Mouse (Mus musculus) intestine, embryonic 15.5 days (tissue): ENCODE results near the gene Pnp2. TPM values are rescaled to one million over a fixed set of nuclear protein-coding genes. Genes with fewer than 3 reads are reported as not detected.

Experiments used
- ATAC-seq: fragments of 200-750 bp; cut with Nextera tagmentation; 2 replicates; pipeline ENCODE4 v1.8.0; 2017; ENCODE audit warnings: moderate TSS enrichment, moderate library complexity
- H3K27ac ChIP-seq: fragments of 300-500 bp; sonication (generic); 2 replicates; pipeline ENCODE4 v1.5.1; 2015; ENCODE audit warnings: mild to moderate bottlenecking, inconsistent platforms
- H3K27me3 ChIP-seq: fragments of 300-500 bp; sonication (generic); replicated peaks from 2 replicates; pipeline ENCODE4 v1.6.1; 2015; ENCODE audit warnings: inconsistent platforms
- H3K36me3 ChIP-seq: fragments of 300-500 bp; sonication (generic); 2 replicates; pipeline ENCODE4 v1.6.1; 2015; ENCODE audit warnings: inconsistent platforms
- H3K4me1 ChIP-seq: fragments of 300-500 bp; sonication (generic); replicated peaks from 2 replicates; pipeline ENCODE4 v1.6.1; 2015; ENCODE audit warnings: inconsistent platforms
- H3K4me2 ChIP-seq: fragments of 300-500 bp; sonication (generic); replicated peaks from 2 replicates; pipeline ENCODE4 v1.6.1; 2015; ENCODE audit warnings: mild to moderate bottlenecking, inconsistent platforms
- H3K4me3 ChIP-seq: fragments of 300-500 bp; sonication (generic); replicated peaks from 2 replicates; pipeline ENCODE4 v1.5.1; 2015; ENCODE audit warnings: inconsistent platforms
- H3K9ac ChIP-seq: fragments of 300-500 bp; sonication (generic); 2 replicates; pipeline ENCODE4 v1.6.1; 2015; ENCODE audit warnings: inconsistent platforms
- H3K9me3 ChIP-seq: fragments of 300-500 bp; sonication (generic); 2 replicates; pipeline ENCODE4 v1.6.1; 2016; ENCODE audit warnings: inconsistent platforms
- WGBS: fragments of 180-500 bp; shearing (Covaris S2); methylation state at CpG from one replicate; pipeline ENCODE4 v1.1.7; 2015; 5-methylcytosine and 5-hydroxymethylcytosine counted together
- polyA plus RNA-seq: library from polyadenylated mRNA; unstranded; fragments of >200 nt; fragmentation: Nextera tagmentation; extraction: Ambion mirVana; gene quantifications from 2 replicates; pipeline ENCODE4 v1.2.1, GENCODE M21; 2015

The Pnp2 gene
- polyA plus RNA-seq, 1 experiment from 2014 or later: 2.6 TPM

DNA sequence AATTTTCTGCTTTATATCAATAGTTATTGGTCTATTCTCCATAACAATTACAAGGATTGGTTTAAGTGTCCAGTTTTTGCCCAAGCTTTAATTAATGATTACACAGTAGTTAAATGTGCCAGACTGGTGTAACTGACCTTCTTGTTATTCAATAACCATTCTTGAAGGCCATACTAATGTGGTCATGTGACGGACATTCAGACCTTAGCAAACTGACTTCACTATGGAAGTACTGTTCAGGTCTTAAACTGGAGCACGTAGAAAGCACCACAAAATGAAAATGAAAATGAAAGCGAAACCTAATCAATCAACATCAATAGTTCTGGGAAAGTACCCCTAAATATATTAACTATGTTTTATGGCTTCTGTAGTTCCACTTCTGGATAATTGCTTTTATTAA, 35.2 kb downstream of the Pnp2 start:
- Histone ChIP-seq H3K27ac (no peak overlapping the region), H3K9me3 (no peaks in the 10 kb centered on the region), H3K9ac (no peak overlapping the region), H3K36me3 (no peaks in the 10 kb centered on the region), H3K4me1 (no peaks in the 10 kb centered on the region), H3K4me2 (no peak overlapping the region), H3K4me3 (no peak overlapping the region), H3K27me3 (no peaks in the 10 kb centered on the region)
- WGBS: 66% methylated on average over 3 of the region's 3 CpGs
- ATAC-seq: peak; percentile 88

GRCm38 (mm10) chr14:50997088-50997487, 41.3 kb downstream of the Pnp2 start:
- no peaks in the 10 kb centered on the region for H3K4me1 ChIP-seq
- H3K9ac ChIP-seq: no peak overlapping the region
- no peak for ATAC-seq
- no peaks in the 10 kb centered on the region for H3K9me3 ChIP-seq
- WGBS: 59% methylated on average over 3 of the region's 3 CpGs
- H3K4me2 ChIP-seq: no peak overlapping the region
- no peaks in the 10 kb centered on the region for H3K27me3 ChIP-seq
- no peak overlapping the region for H3K4me3 ChIP-seq
- no peak overlapping the region for H3K27ac ChIP-seq
- no peaks in the 10 kb centered on the region for H3K36me3 ChIP-seq

- Histone ChIP-seq H3K27me3 (no peaks in the 10 kb centered on the region), H3K4me3 (no peak overlapping the region), H3K4me2 (no peak overlapping the region), H3K36me3 (no peaks in the 10 kb centered on the region), H3K27ac (no peak overlapping the region), H3K4me1 (no peaks in the 10 kb centered on the region), H3K9ac (no peak overlapping the region), H3K9me3 (no peaks in the 10 kb centered on the region)
- WGBS: 76% methylated on average over 2 of the region's 2 CpGs
- ATAC-seq: no peak
Measured at GRCm38 (mm10) chr14:50997999-50998666, 42.3 kb downstream of the Pnp2 start.

DNA sequence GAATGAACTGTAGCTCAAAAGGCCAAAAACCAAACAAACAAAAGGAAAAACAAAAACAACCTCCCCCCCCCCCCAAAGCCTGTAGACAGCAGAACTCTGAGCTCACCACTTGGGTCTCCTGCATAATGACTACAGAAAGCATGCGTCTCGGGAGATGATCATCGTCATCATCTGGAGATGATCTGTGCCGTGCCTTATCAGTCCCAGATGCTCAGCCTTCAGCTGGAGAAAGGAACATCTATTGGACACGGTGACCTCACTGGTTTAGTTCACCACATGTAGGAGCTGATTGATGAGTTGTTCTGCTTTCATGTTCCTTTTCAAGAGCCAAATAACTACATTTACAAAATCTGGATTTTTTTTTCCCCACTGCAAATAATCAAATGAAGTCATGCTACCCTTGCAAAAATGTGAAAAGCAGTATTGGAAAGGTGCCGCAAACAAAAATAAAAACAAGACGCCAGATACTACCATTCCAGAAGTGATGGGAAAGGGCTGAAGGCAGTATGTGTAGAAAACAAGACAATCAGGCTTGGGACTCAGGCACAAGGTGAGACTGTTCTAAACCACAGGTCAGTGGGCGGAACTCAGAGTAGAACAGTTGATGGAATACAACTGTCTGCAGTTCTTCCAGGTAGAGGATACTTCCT, 51.5 kb downstream of the Pnp2 start, which contains the start of gene Rnase10:
Gene Rnase10, plus strand, starts transcription at position 600 of the 650 bp plus-strand sequence.
- Histone ChIP-seq H3K27me3 (no peaks in the 10 kb centered on the region), H3K9me3 (no peaks in the 10 kb centered on the region), H3K4me2 (no peak within 1 kb of the TSS; the same call in 1 of the 2 replicates), H3K4me1 (0 out of 2 replicates have a peak, but pooled peaks cover 3% of the 10 kb centered on the region), H3K27ac (peak within 1 kb of the TSS; percentile 85), H3K36me3 (no peaks in the 10 kb centered on the region), H3K4me3 (no peak within 1 kb of the TSS), H3K9ac (no peak within 1 kb of the TSS)
- 74% methylated on average over 8 of the region's 8 CpGs for WGBS
- ATAC-seq: 0 out of 2 replicates have a peak, but pooled peaks have one; percentile 10

- no peaks in the 10 kb centered on the region for H3K9me3 ChIP-seq
- ATAC-seq: peak; percentile 87
- H3K27me3 ChIP-seq: no peaks in the 10 kb centered on the region
- H3K4me2 ChIP-seq: no peak overlapping the region; the same call in 1 of the 2 replicates
- H3K9ac ChIP-seq: no peak overlapping the region
- H3K4me1 ChIP-seq: 0 out of 2 replicates have a peak, but pooled peaks cover 3% of the 10 kb centered on the region
- 48% methylated on average over 13 of the region's 13 CpGs for WGBS
- no peaks in the 10 kb centered on the region for H3K36me3 ChIP-seq
- H3K27ac ChIP-seq: peak overlapping the region; percentile 85
- no peak overlapping the region for H3K4me3 ChIP-seq
Measured at GRCm38 (mm10) chr14:51007914-51008713, 52.3 kb downstream of the Pnp2 start.

DNA sequence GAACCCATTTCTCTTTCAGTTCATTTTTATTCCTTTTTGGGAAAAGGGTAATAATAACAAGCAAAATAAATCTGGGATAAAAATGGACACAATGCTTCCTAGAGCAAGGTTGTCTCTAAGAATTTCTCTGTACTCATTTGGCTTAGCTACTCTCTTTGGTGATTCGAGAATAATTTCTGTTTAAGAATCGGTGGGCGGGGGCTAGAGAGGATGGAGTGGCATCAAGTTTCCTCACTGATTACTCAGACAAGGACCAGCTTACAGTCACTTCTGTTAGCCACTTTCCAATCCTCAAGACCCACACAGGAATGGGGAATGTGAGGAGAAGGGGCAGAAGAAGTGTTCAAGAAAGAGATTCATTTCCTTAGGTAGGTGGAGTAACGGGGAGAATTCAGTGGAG, 53.0 kb downstream of the Pnp2 start:
- 75% methylated on average over 4 of the region's 4 CpGs for WGBS
- no peak for ATAC-seq
- Histone ChIP-seq H3K27me3 (no peaks in the 10 kb centered on the region), H3K9ac (no peak overlapping the region), H3K27ac (peak overlapping the region; percentile 85), H3K4me1 (0 out of 2 replicates have a peak, but pooled peaks cover 3% of the 10 kb centered on the region), H3K4me2 (no peak overlapping the region), H3K4me3 (no peak overlapping the region), H3K9me3 (no peaks in the 10 kb centered on the region), H3K36me3 (no peaks in the 10 kb centered on the region)

GRCm38 (mm10) chr14:51009572-51009971, 53.8 kb downstream of the Pnp2 start:
- no peaks in the 10 kb centered on the region for H3K27me3 ChIP-seq
- no peak overlapping the region for H3K4me2 ChIP-seq
- H3K9ac ChIP-seq: no peak overlapping the region
- no peaks in the 10 kb centered on the region for H3K36me3 ChIP-seq
- peak overlapping the region; percentile 85 for H3K27ac ChIP-seq
- 88% methylated on average over 6 of the region's 6 CpGs for WGBS
- 0 out of 2 replicates have a peak, but pooled peaks cover 3% of the 10 kb centered on the region for H3K4me1 ChIP-seq
- no peak overlapping the region for H3K4me3 ChIP-seq
- no peak for ATAC-seq
- no peaks in the 10 kb centered on the region for H3K9me3 ChIP-seq

Other genes starting within 250 kb of the Pnp2 start
- gene Olfr748, start 248.6 kb upstream of the Pnp2 start, polyA plus RNA-seq: not detected in 2 replicates
- gene Olfr749, start 210.9 kb upstream of the Pnp2 start, polyA plus RNA-seq: not detected in 2 replicates
- 60.5 and 61.8 TPM in 2 replicates for gene Ttc5, start 170.5 kb upstream of the Pnp2 start, polyA plus RNA-seq
- not detected in 2 replicates for gene Ccnb1ip1, start 148.3 kb upstream of the Pnp2 start, polyA plus RNA-seq
- 57.1 and 59.2 TPM in 2 replicates for gene Parp2, start 148.2 kb upstream of the Pnp2 start, polyA plus RNA-seq
- 10.4 and 13.3 TPM in 2 replicates for gene Tep1, start 85.4 kb upstream of the Pnp2 start, polyA plus RNA-seq
- gene Klhl33, start 58.5 kb upstream of the Pnp2 start, polyA plus RNA-seq: 0.23 and 0.29 TPM in 2 replicates
- gene Osgep, start 31.1 kb upstream of the Pnp2 start, polyA plus RNA-seq: 134 and 136 TPM in 2 replicates
- 236 and 265 TPM in 2 replicates for gene Apex1, start 31.0 kb upstream of the Pnp2 start, polyA plus RNA-seq
- gene Pip4p1, start 25.1 kb upstream of the Pnp2 start, polyA plus RNA-seq: 65.5 and 67.5 TPM in 2 replicates
- gene Pnp, start 24.9 kb upstream of the Pnp2 start, polyA plus RNA-seq: 96.6 and 99.1 TPM in 2 replicates
- not detected in 2 replicates for gene Gm49342, start 11.5 kb upstream of the Pnp2 start, polyA plus RNA-seq
- gene Rnase10, start 51.8 kb downstream of the Pnp2 start, polyA plus RNA-seq: 0.33 and 0.43 TPM in 2 replicates
- gene Rnase9, start 85.9 kb downstream of the Pnp2 start, polyA plus RNA-seq: not detected in 2 replicates
- not detected in 2 replicates for gene Rnase11, start 94.2 kb downstream of the Pnp2 start, polyA plus RNA-seq
- gene Rnase12, start 101.7 kb downstream of the Pnp2 start, polyA plus RNA-seq: 0.48 and 0.68 TPM in 2 replicates
- not detected in 2 replicates for gene Olfr750, start 118.4 kb downstream of the Pnp2 start, polyA plus RNA-seq
- gene Rnase4, start 135.1 kb downstream of the Pnp2 start, polyA plus RNA-seq: 209 and 240 TPM in 2 replicates
- 51.6 and 73.0 TPM in 2 replicates for gene Ang, start 135.2 kb downstream of the Pnp2 start, polyA plus RNA-seq
- not detected in 2 replicates for gene Eddm3b, start 158.4 kb downstream of the Pnp2 start, polyA plus RNA-seq
- gene Rnase6, start 167.9 kb downstream of the Pnp2 start, polyA plus RNA-seq: 1.3 and 2.0 TPM in 2 replicates
- 27.9 and 88.1 TPM in 2 replicates for gene Rnase1, start 190.8 kb downstream of the Pnp2 start, polyA plus RNA-seq
- not detected in 2 replicates for gene Rnase2b, start 206.3 kb downstream of the Pnp2 start, polyA plus RNA-seq
- gene Ang2, start 243.2 kb downstream of the Pnp2 start, polyA plus RNA-seq: not detected in 2 replicates
- not detected in 2 replicates for gene Ear14, start 247.4 kb downstream of the Pnp2 start, polyA plus RNA-seq